Mouse (Mus musculus): Measurements from ENCODE around the gene Brpf3.

DNA sequence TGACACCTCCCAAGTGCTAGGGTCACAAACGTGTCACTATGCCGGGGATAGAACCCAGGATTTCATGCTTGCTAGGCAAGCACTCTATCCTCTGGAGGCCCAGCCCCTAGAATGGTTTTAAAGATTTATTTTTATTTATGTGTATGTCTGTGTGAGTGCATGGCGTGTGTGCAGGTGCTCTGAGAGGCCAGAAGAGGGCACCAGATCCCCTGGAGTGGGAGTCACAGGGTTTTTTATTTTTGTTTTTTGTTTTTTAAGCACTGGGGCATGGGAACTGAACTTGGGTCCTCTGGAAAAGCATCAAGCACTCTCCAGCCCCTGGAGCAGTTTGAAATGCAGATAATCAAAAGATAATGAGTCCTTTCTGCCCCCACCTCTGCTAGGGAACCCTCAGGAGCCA, 24.1 kb upstream of the Brpf3 start:
- no peak for TF ChIP-seq CTCF (IDR thresholded peaks at IDR 0.05; ENCODE audit: low read depth, low read length)
- no peak for TF ChIP-seq POLR2A (IDR thresholded peaks at IDR 0.05; ENCODE audit: borderline replicate concordance, low read depth, low read length)
